Mouse (Mus musculus): ENCODE measurements around the gene Timp2.

GRCm38 (mm10) chr11:118355205-118355604, 335 bp downstream of the Timp2 start:
- no peak; the same call in 1 of the 2 replicates for TF ChIP-seq POLR2A (IDR thresholded peaks at IDR 0.05; ENCODE audit: borderline replicate concordance, low read depth, low read length)
- no peak for TF ChIP-seq CTCF (IDR thresholded peaks at IDR 0.05; ENCODE audit: low read depth, low read length)

Data from bone marrow macrophage, adult 2 months (primary cell).